Mouse (Mus musculus) cortical plate, adult 2 months (tissue): ENCODE results near the gene Btbd19.

Experiments
- CTCF ChIP-seq: fragments of 200-500 bp; IDR thresholded peaks from 2 replicates; pipeline ENCODE4 v1.5.1; 2011; ENCODE audit warnings: mild to moderate bottlenecking, control low read depth, low read length; ENCODE audit not compliant: insufficient read depth; ENCODE audit errors: extremely low read depth
- POLR2A ChIP-seq: fragments of 200-500 bp; IDR thresholded peaks from 2 replicates; pipeline ENCODE4 v1.6.1; 2011; ENCODE audit warnings: mild to moderate bottlenecking, low read length, control low read depth; ENCODE audit not compliant: insufficient read depth; ENCODE audit errors: extremely low read depth

DNA sequence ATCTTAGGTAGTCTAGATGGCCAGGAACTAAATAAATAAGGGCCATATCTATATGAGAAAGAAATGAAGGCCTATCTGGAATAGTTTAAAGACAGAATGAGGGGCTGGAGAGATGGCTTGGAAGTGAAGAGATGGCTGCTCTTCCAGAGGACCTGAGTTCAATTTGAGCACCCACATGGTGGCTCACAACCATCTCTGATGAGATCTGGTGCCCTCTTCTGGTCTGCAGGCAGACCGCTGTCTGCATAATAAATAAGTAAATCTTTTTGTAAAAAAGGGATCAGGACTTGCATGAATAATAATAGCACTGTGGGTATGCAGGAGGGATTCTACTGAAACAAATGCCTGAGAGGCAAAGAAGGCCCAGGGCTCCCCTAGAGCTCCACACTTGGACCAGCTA lies 12.3 kb downstream of the Btbd19 start:
- TF ChIP-seq POLR2A: no peak
- no peak for TF ChIP-seq CTCF
